Mouse (Mus musculus): ENCODE measurements around the gene Postn.

DNA sequence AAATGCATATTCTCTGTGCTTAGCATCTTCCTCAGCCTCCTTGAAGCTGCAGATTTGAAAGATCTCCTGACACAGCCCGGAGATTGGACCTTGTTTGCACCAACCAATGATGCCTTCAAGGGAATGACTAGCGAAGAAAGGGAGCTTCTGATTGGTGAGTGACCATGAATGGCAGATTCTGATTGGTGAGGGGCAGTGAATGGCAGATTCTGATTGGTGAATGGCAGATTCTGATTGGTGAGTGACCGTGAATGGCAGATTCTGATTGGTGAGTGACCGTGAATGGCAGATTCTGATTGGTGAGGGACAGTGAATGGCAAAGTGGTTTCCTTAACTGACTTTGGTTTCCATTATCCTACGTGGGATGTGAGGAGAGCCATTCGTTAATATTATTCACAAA is 15.1 kb downstream of the Postn start:
- no peak for TF ChIP-seq ZC3H11A (IDR thresholded peaks at IDR 0.05; ENCODE audit: borderline replicate concordance, low read depth, low read length)
- no peak for TF ChIP-seq ZNF384 (IDR thresholded peaks at IDR 0.05; ENCODE audit: low read depth, low read length)
- TF ChIP-seq HCFC1 (IDR thresholded peaks at IDR 0.05; ENCODE audit: borderline replicate concordance, insufficient read depth, low read length): no peak

Data from ES-E14 (cell line).